Mouse (Mus musculus) lung, postnatal 25 days (tissue): ENCODE results near the gene Ier2.
A peak's percentile ranks its signal among the peaks of the same experiment; 100 is the strongest.
"Not testable (repeated sequence)": the region's sequence is repeated elsewhere in the genome, so short reads cannot be mapped to it uniquely, and the experiment has no call there.

Experiments used
- DNase-seq: peaks from one replicate; pipeline ENCODE4 v3.0.0; 2022; ENCODE audit warnings: low spot score

The Ier2 gene

DNA sequence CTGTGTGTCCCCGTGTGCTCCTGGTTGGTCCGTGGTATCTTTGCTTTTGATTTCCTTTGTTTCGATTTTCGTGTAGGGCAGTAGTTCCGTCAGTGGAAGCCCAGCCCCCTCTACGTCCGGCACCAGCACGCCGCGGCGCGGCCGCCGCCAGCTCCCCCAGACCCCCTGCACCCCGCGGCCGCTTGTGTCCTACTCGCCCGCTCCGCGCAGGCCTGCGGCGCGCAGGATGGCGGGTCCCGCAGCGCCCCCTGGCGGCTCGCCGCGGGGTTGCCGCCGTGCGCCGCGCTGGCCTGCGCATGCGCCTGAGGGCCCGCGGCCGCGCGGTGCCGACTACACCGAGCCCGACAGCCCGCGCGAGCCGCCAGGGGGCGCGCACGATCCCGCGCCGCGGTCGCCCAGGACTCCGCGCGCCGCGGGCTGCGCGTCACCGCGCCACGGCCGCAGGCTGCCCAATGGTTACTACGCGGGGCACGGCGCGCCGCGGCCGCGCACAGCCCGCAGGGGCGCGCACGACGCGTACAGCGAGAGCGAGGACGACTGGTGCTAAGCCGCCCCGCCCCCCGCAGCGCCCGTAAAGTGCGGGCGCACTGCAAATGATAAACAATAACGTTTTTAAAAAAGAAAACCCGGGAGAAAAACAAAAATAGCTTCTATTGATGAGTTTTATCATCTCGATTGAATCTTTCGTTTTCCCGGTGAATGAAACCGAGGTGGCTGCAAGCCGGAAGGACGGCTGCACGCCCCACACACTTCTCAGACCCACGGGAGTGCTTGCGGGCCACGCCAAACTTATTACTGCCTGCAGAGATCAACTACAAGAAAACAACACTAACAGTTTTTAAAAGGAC is 23.3 kb downstream of the Ier2 start:
- DNase-seq: peak; percentile 92

- no peak for DNase-seq
These were observed 24.0 kb downstream of the Ier2 start for GRCm38 (mm10) chr8:84638555-84639161.

GRCm38 (mm10) chr8:84637946-84638554 is 24.6 kb downstream of the Ier2 start:
- DNase-seq: no peak

- peak; percentile 48 for DNase-seq
These were observed 26.5 kb downstream of the Ier2 start for GRCm38 (mm10) chr8:84636051-84636691.

DNA sequence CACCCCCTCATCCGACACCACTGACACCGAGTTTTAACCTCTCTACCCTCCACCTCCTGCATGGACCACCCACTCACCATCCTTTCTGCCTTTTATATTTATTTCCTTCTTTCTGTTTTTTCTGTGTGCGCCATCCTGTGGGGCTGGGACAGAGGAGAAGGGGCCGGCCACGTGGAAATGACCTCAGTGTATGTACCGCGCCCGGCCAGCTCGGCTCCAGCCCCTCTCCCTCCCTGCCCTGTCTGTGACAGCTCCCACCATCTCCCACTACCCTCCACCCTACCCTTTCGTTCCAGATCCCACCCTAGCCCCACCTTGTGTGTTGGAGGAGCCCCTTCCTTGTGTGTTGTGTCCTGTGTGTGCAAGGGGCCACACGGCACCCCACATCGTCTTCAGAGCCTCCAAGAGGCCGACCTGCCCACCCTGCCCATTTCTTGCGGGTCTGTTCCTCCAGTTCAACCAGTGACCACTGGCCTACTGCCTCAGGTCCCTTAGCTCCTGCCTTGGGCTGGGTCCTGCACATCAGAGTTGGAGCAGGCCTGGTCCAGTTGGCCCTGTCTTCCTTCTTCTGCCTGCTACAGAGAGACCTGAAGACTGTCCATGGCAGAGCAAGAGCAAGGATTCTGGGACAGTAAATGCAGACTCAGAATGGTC is 27.1 kb downstream of the Ier2 start:
- DNase-seq: no peak

- no peak for DNase-seq
These were observed 27.8 kb downstream of the Ier2 start for GRCm38 (mm10) chr8:84634849-84635304.

- no peak for DNase-seq
These were observed 28.6 kb downstream of the Ier2 start for GRCm38 (mm10) chr8:84633841-84634584.

- no peak for DNase-seq
These were observed 30.8 kb downstream of the Ier2 start for GRCm38 (mm10) chr8:84631813-84632212.

- no peak for DNase-seq
These were observed 32.5 kb downstream of the Ier2 start for GRCm38 (mm10) chr8:84630145-84630544.

GRCm38 (mm10) chr8:84629586-84629985 is 33.1 kb downstream of the Ier2 start:
- no peak for DNase-seq

- not testable (repeated sequence) for DNase-seq
These were observed 39.2 kb downstream of the Ier2 start for GRCm38 (mm10) chr8:84623425-84623824.

DNA sequence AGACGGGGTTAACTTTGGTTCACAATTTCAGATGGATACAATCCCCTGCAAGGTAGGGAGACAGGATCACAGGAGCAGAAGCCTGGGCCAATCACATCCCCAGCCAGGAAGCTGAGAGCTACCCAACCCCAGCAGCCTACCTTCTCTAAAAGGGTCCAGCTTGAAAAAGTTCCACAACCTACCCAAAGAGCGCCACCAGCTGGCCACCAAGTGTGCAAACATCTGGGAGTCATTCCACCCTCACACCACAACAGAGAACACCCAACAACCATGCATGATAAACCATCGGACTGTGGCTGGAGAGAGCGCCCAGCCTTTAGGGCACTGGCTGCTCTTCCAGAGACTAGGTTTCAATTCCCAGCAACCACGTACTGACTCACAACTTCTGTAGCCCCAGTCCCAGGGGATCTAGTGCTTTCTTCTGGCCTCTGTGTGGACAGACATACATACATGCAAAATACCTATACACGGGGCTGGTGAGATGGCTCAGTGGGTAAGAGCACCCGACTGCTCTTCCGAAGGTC is 41.5 kb downstream of the Ier2 start:
- no peak for DNase-seq

DNA sequence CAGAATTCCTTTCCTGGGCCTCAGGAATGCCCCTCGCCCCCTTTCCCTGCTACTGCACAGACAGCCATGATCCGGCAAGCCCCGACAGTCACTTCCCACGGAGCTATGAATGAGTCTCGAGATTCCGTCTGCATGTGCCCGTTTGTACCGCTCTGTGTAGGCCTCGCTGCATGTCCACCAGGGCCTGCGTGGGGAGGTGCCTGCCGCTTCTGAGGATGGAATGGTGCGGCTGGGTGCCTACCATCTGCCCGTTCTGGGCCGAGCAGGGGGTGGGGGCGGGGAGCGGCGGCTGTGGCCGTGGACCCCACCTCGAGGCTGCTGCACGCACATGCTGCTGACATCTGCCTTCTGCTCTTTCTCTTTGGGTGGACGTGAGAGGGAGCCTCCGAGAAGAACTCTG is 45.6 kb downstream of the Ier2 start:
- no peak for DNase-seq

DNA sequence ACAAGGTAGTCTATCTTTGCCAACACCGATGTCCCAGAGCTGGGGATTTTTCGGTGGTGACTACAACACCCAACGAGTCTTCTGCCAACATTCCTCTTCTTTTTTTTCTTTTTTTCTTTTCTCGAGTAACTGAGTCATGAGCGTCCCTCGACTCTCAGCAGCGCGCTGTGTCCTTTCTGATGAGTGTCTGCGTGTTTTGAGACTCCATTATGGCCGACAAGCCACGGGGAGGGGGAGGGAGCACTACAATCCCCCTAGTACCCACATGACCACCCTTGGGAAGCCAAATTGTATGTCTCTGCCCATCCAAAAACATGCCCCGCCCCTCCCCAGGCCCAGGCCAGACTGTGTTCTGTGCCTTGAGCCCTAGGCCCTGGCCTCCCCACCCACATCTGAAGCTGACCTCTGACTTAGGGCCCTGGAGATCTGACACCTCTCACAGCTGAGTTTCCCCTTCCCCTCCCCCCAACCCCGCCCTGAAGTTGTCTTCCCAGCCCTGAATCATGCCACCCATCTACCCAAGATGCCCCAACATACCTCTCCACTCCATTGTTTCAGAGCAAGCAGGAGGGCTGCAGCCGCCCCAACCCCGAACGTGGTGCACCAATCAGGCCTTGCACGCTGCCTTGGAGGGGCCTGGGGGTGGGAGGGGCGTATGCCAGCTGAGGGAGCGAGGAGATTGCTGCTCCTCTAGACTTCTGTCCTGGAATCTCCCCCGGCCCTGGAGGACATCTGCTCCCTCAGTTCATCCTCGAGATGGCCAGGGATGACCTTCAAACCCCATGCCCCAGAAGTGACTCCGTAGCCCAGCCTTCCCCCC is 46.8 kb downstream of the Ier2 start:
- DNase-seq: no peak

- peak; percentile 24 for DNase-seq
These were observed 48.0 kb downstream of the Ier2 start for GRCm38 (mm10) chr8:84614512-84615223.
